Mouse (Mus musculus): ENCODE data around the gene Gm48551. TPM values are rescaled to one million over a fixed set of nuclear protein-coding genes. Genes with fewer than 3 reads are reported as not detected.

Gene Gm48551
- polyA plus RNA-seq, 1 experiment from 2014 or later = 1.1 TPM

DNA sequence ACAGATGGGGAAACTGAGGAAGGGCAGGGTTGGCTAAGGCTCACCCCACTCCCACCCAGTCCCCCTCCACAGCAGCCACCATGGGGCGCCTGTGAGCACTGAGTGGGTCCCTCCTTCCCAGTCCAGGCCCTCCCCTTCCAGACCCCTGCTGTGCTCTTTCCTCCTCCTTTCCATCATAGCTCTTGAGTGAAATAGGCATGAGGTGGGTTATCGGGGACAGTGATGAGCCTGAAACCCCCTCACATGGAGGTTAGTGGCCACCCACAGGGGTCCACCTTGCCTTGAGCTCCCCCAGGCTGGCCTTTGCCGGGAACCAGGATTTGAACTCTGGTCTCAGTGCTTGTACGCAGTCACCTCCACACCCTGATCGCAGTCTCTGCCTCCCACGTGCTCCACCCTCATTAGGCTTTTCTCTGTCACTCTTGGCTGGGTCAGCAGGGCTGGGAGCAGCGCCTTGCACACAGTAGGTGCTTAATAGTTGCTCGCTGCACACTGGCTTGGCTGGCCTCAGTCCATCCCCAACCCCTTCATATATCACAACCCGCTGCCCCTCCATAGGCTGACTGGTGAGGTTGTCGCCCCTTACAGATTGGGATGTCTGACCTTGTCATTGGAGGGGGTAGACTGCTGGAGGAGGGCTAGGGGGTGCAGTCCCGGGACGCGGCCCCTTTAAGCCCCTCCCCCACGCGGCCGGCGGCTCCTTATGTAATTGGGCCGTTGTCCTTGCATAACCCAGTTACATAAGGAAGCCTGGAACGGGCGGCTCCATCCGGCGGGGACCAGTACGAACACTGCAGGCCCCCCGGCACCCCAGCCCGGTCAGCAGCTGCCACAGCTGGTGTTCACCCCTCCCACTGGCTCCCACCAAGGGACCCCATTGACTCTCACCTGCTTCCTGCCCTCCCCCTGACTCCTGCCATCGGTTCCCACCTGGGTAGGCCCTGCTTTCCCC lies 29.3 kb downstream of the Gm48551 start:
- Histone ChIP-seq H3K4me1 (replicated peaks; ENCODE audit: control insufficient read depth, insufficient read depth) (peaks cover 30% of the 10 kb centered on the region), H3K36me3 (ENCODE audit: control insufficient read depth, insufficient read depth, low read length) (0 out of 2 replicates have a peak, but pooled peaks cover 2% of the 10 kb centered on the region), H3K4me3 (ENCODE audit: low read depth, low read length) (no peak overlapping the region), H3K4me2 (replicated peaks; ENCODE audit: low read depth) (peak overlapping the region; percentile 44), H3K27ac (replicated peaks) (peak overlapping the region; percentile 93), H3K27me3 (ENCODE audit: control insufficient read depth, insufficient read depth, low read length) (no peaks in the 10 kb centered on the region), H3K9me3 (ENCODE audit: control insufficient read depth, low read length) (no peaks in the 10 kb centered on the region), H3K9ac (ENCODE audit: low read length) (peak overlapping the region; percentile 45)
- TF ChIP-seq CTCF (IDR thresholded peaks at IDR 0.05; ENCODE audit: low read depth) (peak; percentile 49), EP300 (optimal IDR thresholded peaks at IDR 0.05) (no peak)
- WGBS = 26% methylated on average over 26 of the region's 26 CpGs
- ATAC-seq (ENCODE audit: low FRiP score, low TSS enrichment) = peak; percentile 27; the same call in 1 of the 2 replicates
- DNase-seq (ENCODE audit: low spot score) = peak; percentile 74

DNA sequence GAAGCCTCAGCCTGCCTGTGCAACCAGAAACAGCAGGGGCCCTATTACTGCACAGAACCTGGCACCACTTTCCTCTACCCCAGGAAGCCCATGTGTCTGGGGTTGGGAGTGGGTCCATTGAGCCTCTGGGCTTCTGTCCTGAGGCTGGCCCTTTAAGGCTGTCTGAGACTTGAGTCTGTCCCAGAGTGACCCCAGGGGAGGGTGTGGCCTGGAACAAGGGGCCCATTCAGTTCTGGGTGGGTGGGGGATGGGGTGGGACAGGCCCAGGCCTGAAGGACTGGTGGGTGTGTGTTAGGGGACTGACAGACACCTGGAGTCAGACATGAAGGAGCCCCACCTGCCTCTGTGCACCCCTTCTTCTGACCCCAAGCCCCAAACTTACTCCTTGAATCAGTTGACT lies 30.4 kb downstream of the Gm48551 start:
- Histone ChIP-seq H3K4me1 (replicated peaks; ENCODE audit: control insufficient read depth, insufficient read depth) (peaks cover 30% of the 10 kb centered on the region), H3K4me2 (replicated peaks; ENCODE audit: low read depth) (peak overlapping the region; percentile 44; the same call in 1 of the 2 replicates), H3K36me3 (ENCODE audit: control insufficient read depth, insufficient read depth, low read length) (0 out of 2 replicates have a peak, but pooled peaks cover 5% of the 10 kb centered on the region), H3K9ac (ENCODE audit: low read length) (no peak overlapping the region), H3K9me3 (ENCODE audit: control insufficient read depth, low read length) (no peaks in the 10 kb centered on the region), H3K4me3 (ENCODE audit: low read depth, low read length) (no peak overlapping the region), H3K27ac (replicated peaks) (peak overlapping the region; percentile 93), H3K27me3 (ENCODE audit: control insufficient read depth, insufficient read depth, low read length) (no peaks in the 10 kb centered on the region)
- TF ChIP-seq EP300 (optimal IDR thresholded peaks at IDR 0.05) (no peak), CTCF (IDR thresholded peaks at IDR 0.05; ENCODE audit: low read depth) (no peak)
- DNase-seq (ENCODE audit: low spot score) (peak; percentile 74), ATAC-seq (ENCODE audit: low FRiP score, low TSS enrichment) (no peak)

DNA sequence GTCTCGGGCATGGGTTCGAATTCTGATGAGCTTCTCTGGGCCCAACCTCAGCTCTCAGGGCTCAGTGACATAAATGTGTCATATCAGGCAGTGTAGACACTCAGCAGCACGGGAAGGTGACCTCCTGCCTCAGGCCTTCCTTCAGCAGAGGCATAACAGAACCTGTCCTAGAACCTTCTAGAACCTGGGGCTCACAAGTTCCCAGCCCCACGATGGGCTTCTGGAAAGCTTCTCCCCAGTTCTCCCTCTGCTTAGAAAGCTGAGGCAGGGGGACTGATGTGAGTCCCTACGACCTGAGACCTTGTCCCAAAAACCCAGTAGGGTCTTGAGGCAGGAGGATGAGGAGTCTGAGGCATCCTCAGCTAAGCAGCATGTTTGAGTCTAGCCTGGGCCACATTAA lies 30.9 kb downstream of the Gm48551 start:
- 72% methylated on average over 5 of the region's 5 CpGs for WGBS
- DNase-seq (ENCODE audit: low spot score) = no peak
- no peak overlapping the region; the same call in 1 of the 2 replicates for H3K9ac ChIP-seq (ENCODE audit: low read length)

DNA sequence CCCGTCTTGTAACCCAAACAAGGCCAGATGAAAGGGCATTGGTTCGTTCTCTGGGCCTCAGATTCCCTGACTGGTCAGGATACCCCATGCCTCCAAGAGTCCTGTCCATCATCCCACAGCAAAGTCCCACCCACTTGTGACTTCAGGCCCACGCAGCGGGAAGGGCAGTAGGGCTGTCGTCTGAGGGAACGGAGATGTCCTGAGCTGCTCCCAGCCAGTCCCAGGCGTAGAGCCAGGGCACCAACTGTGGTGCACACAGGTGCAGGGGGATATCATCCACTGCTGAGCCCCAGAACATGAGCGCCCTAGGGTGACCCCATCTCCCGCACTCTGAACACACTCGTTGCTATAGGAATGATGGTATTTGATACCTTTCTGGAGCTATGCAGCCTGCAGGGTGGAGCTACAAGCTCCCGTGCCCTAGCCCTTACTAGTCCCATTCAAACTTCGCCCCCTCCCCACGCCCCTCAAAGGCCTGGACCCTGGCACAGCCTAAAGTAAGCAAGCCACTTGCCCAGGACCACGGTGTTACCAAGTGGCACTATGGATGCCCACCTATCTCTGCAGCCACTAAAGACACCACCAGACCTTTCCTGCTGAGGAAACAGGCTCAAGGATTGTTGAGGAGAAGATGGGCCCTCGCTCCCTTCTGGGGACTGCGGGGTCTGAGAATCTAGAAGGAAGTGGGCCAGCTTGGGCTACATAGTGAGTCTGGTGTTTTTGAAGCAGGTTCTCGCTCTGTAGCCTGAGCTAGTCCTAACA lies 31.5 kb downstream of the Gm48551 start:
- H3K4me1 ChIP-seq (replicated peaks; ENCODE audit: control insufficient read depth, insufficient read depth) = peaks cover 30% of the 10 kb centered on the region
- H3K27me3 ChIP-seq (ENCODE audit: control insufficient read depth, insufficient read depth, low read length) = no peaks in the 10 kb centered on the region
- no peaks in the 10 kb centered on the region for H3K9me3 ChIP-seq (ENCODE audit: control insufficient read depth, low read length)
- ATAC-seq (ENCODE audit: low FRiP score, low TSS enrichment) = no peak
- no peak overlapping the region for H3K4me2 ChIP-seq (replicated peaks; ENCODE audit: low read depth)
- WGBS = 57% methylated on average over 17 of the region's 17 CpGs
- H3K9ac ChIP-seq (ENCODE audit: low read length) = no peak overlapping the region; the same call in 1 of the 2 replicates
- no peak for DNase-seq (ENCODE audit: low spot score)
- no peak overlapping the region for H3K4me3 ChIP-seq (ENCODE audit: low read depth, low read length)
- TF ChIP-seq EP300 (optimal IDR thresholded peaks at IDR 0.05) (no peak), CTCF (IDR thresholded peaks at IDR 0.05; ENCODE audit: low read depth) (no peak)
- peak overlapping the region; percentile 61 for H3K27ac ChIP-seq (replicated peaks)
- 0 out of 2 replicates have a peak, but pooled peaks cover 3% of the 10 kb centered on the region for H3K36me3 ChIP-seq (ENCODE audit: control insufficient read depth, insufficient read depth, low read length)

More for the DNA sequence above, 30.9 kb downstream of the Gm48551 start:
- peaks cover 30% of the 10 kb centered on the region for H3K4me1 ChIP-seq (replicated peaks; ENCODE audit: control insufficient read depth, insufficient read depth)
- H3K36me3 ChIP-seq (ENCODE audit: control insufficient read depth, insufficient read depth, low read length) = 0 out of 2 replicates have a peak, but pooled peaks cover 5% of the 10 kb centered on the region
- H3K4me3 ChIP-seq (ENCODE audit: low read depth, low read length) = no peak overlapping the region
- no peak overlapping the region for H3K4me2 ChIP-seq (replicated peaks; ENCODE audit: low read depth)
- no peak for ATAC-seq (ENCODE audit: low FRiP score, low TSS enrichment)
- peak overlapping the region; percentile 61 for H3K27ac ChIP-seq (replicated peaks)
- H3K9me3 ChIP-seq (ENCODE audit: control insufficient read depth, low read length) = no peaks in the 10 kb centered on the region
- no peaks in the 10 kb centered on the region for H3K27me3 ChIP-seq (ENCODE audit: control insufficient read depth, insufficient read depth, low read length)
- TF ChIP-seq EP300 (optimal IDR thresholded peaks at IDR 0.05) (no peak), CTCF (IDR thresholded peaks at IDR 0.05; ENCODE audit: low read depth) (no peak)

DNA sequence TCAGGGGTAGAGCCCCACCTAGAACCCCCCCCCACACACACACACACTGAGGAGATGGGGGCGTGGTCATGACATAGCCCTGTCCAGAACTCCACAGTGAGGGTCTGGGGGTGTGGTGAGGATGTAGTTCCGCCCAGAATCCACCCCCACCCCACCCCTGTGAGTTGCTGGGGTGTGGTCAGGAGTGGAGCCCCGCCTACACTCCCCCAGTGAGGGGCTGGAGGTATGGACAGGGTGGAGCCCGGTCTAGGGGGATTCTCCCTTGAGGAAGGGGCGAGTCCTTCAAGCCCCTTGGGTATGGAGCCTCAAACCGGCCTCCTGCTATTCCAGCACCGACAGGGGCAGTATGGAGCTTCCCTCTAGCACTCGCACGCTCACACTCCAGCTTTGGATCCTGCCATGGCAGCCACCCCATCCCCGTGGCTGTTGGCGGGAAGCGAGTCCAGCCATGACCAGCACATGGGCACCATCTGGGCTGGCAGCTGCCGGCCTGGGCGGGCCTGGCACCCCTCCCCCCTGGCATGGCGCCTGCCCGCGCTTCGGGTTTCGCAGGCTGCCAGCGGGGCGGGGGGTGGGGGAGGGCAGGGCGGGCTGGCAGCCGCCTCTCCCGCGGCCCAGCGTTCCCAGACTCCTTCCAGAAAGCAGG lies 32.4 kb downstream of the Gm48551 start:
- DNase-seq (ENCODE audit: low spot score) = peak; percentile 80
- WGBS = 2% methylated on average over 20 of the region's 26 CpGs
- Histone ChIP-seq H3K27me3 (ENCODE audit: control insufficient read depth, insufficient read depth, low read length) (no peaks in the 10 kb centered on the region), H3K9ac (ENCODE audit: low read length) (peak overlapping the region; percentile 51), H3K4me1 (replicated peaks; ENCODE audit: control insufficient read depth, insufficient read depth) (peaks cover 27% of the 10 kb centered on the region), H3K4me2 (replicated peaks; ENCODE audit: low read depth) (peak overlapping the region; percentile 54), H3K9me3 (ENCODE audit: control insufficient read depth, low read length) (no peaks in the 10 kb centered on the region), H3K36me3 (ENCODE audit: control insufficient read depth, insufficient read depth, low read length) (0 out of 2 replicates have a peak, but pooled peaks cover 3% of the 10 kb centered on the region), H3K4me3 (ENCODE audit: low read depth, low read length) (peak overlapping the region; percentile 27), H3K27ac (replicated peaks) (peak overlapping the region; percentile 86)
- no peak for TF ChIP-seq EP300 (optimal IDR thresholded peaks at IDR 0.05)
- peak; percentile 77 for TF ChIP-seq CTCF (IDR thresholded peaks at IDR 0.05; ENCODE audit: low read depth)
- peak; percentile 67 for ATAC-seq (ENCODE audit: low FRiP score, low TSS enrichment)
